Mouse (Mus musculus) olfactory bulb, adult 2 months (tissue): ENCODE measurements at regions not wholly inside any gene's neighbourhood (a gene's known extent, or its start where the extent isn't known, plus 50 kb on each side); places are given as distances from the start of the nearest gene placed in this dataset.

Experiments
- CTCF ChIP-seq: fragments of 200-500 bp; IDR thresholded peaks from 2 replicates; pipeline ENCODE4 v1.5.1; 2012; ENCODE audit warnings: low read depth, mild to moderate bottlenecking, low read length, moderate library complexity; ENCODE audit not compliant: insufficient read depth
- POLR2A ChIP-seq: fragments of 200-500 bp; IDR thresholded peaks from 2 replicates; pipeline ENCODE4 v1.6.1; 2012; ENCODE audit warnings: mild to moderate bottlenecking, low read depth, low read length, moderate library complexity; ENCODE audit not compliant: insufficient read depth

DNA sequence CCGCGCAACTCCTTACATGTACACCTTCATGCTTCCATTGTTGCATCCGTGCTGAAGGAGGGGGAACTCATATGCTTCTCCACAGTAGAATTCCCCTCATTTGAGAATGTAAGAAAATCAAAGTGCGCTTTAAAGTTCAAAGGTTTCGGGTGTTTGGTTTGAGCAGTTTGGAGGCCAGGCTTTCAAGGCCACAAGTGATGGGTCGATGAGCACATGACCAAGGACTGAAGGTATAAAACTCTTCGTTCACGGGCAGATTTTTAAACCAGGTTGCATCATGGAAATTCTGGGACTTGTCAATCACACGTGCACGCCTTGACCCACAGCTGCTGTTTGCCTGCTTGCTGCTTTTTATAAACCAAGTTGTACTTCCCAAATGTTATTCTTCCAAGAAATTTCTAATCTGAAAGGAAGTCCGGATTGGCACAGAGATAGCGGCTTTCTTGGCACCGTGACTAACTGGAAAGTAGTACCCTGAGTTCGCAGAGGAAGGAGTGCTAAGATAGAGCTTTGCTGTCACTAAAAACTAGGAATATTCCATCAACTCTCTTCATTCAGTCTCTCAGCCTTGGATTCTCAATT, 132.7 kb upstream of the Myt1l start:
- TF ChIP-seq POLR2A (no peak), CTCF (no peak)
